Mouse (Mus musculus) c-Kit-positive CD71-positive TER-119-positive erythroid progenitor cells, embryonic 14.5 days (primary cell): ENCODE results near the gene Krtap2-4.

Source experiments
- DNase-seq: peaks from one replicate; pipeline ENCODE4 v3.0.0-alpha.2; 2013; ENCODE audit warnings: low spot score

Krtap2-4 gene

GRCm38 (mm10) chr11:99583245-99583704 lies 31.4 kb downstream of the Krtap2-4 start, which contains the start of gene Krtap1-4:
Gene Krtap1-4 (minus strand): TSS chr11:99583654.
- no peak for DNase-seq

- no peak for DNase-seq
Observed at GRCm38 (mm10) chr11:99581564-99581963, 33.1 kb downstream of the Krtap2-4 start.

- no peak for DNase-seq
Observed at GRCm38 (mm10) chr11:99581051-99581450, 33.6 kb downstream of the Krtap2-4 start.

DNA sequence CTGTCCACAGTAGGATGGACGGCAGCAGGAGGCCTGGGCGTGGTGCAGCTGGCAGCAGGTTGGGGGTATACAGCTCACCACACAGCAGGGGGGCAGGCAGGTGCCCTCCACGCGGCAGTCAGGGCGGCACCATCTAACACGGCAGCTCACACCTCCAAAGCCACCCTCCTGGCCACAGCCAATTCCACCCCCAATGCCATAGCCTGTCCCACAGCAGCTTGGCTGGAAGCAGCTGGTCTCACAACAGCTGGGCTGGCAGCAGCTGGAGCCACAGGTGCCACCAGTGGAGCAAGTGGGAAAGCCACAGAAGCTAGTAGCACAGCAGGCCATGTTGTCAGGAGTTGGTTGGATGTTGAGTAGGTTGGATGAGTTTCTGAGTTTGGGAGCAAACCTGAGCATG lies 34.0 kb downstream of the Krtap2-4 start, which contains the start of gene Krtap1-5:
Gene Krtap1-5 (minus strand): TSS at position 381 of the 400 bp plus-strand sequence.
- DNase-seq, result no peak

GRCm38 (mm10) chr11:99574106-99574505 lies 40.5 kb downstream of the Krtap2-4 start:
- peak; percentile 19 for DNase-seq

DNA sequence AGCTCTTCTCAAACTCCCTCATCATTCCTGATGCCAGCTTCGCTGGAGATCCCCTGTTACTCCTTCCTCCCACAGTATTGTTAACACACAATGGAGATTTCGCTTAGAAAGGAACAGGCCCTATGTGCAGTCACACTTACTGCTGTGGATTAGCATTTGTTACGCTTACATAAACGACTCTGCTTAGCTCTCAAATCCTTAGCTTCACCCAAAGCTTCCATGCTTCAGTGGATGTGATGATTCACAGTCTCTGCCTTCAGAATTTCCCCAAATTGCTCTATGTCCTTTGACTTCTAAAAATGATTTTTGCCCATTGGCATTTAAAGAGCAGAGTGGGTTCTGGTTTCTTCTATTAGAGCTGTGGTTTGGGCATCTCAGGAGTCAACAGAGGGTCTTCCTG lies 41.5 kb downstream of the Krtap2-4 start:
- no peak for DNase-seq

- no peak for DNase-seq
Observed at GRCm38 (mm10) chr11:99566530-99566929, 48.1 kb downstream of the Krtap2-4 start, which contains the start of gene Krtap3-1. Gene Krtap3-1 (minus strand): TSS chr11:99566630.
